Mouse (Mus musculus) forebrain, embryonic 16.5 days (tissue): Measurements from ENCODE around the gene Gm7247. TPM values are rescaled to one million over a fixed set of nuclear protein-coding genes. Genes with fewer than 3 reads are reported as not detected.
"Not testable (repeated sequence)": the region's sequence is repeated elsewhere in the genome, so short reads cannot be mapped to it uniquely, and the experiment has no call there.

Experiments
- ATAC-seq: fragments of 200-750 bp; cut with Nextera tagmentation; 2 replicates; pipeline ENCODE4 v1.8.0; 2017; ENCODE audit warnings: mild to moderate bottlenecking, moderate library complexity
- H3K27ac ChIP-seq: fragments of 300-500 bp; sonication (generic); 2 replicates; pipeline ENCODE4 v1.5.1; 2014; ENCODE audit warnings: low read length, control low read depth
- H3K27me3 ChIP-seq: fragments of 300-500 bp; sonication (generic); replicated peaks from 2 replicates; pipeline ENCODE4 v1.6.1; 2014; ENCODE audit warnings: low read length; ENCODE audit not compliant: control insufficient read depth, insufficient read depth
- H3K36me3 ChIP-seq: fragments of 300-500 bp; sonication (generic); 2 replicates; pipeline ENCODE4 v1.6.1; 2014; ENCODE audit not compliant: control insufficient read depth, insufficient read depth
- H3K4me1 ChIP-seq: fragments of 300-500 bp; sonication (generic); replicated peaks from 2 replicates; pipeline ENCODE4 v1.6.1; 2014; ENCODE audit warnings: low read length; ENCODE audit not compliant: control insufficient read depth, insufficient read depth
- H3K4me2 ChIP-seq: fragments of 300-500 bp; sonication (generic); 2 replicates; pipeline ENCODE4 v1.6.1; 2014; ENCODE audit warnings: mild to moderate bottlenecking, low read length, control low read depth
- H3K4me3 ChIP-seq: fragments of 300-500 bp; sonication (generic); replicated peaks from 2 replicates; pipeline ENCODE4 v1.5.1; 2014; ENCODE audit warnings: mild to moderate bottlenecking, low read length, control low read depth
- H3K9ac ChIP-seq: fragments of 300-500 bp; sonication (generic); replicated peaks from 2 replicates; pipeline ENCODE4 v1.6.1; 2014; ENCODE audit warnings: low read depth, low read length, control low read depth
- H3K9me3 ChIP-seq: fragments of 300-500 bp; sonication (generic); 2 replicates; pipeline ENCODE4 v1.6.1; 2016; ENCODE audit warnings: low read length; ENCODE audit not compliant: control insufficient read depth
- WGBS: fragments of 180-500 bp; shearing (Covaris S2); extraction: QIAGEN DNeasy Blood & Tissue Kit; methylation state at CpG from one replicate; pipeline ENCODE4 v1.1.7; 2014; 5-methylcytosine and 5-hydroxymethylcytosine counted together
- polyA plus RNA-seq: library from polyadenylated mRNA; unstranded; fragments of >200 nt; fragmentation: Nextera tagmentation; extraction: Ambion mirVana; gene quantifications from 2 replicates; pipeline ENCODE4 v1.2.1, GENCODE M21; 2015

Gm7247 gene
- polyA plus RNA-seq, 1 experiment from 2014 or later: not detected

DNA sequence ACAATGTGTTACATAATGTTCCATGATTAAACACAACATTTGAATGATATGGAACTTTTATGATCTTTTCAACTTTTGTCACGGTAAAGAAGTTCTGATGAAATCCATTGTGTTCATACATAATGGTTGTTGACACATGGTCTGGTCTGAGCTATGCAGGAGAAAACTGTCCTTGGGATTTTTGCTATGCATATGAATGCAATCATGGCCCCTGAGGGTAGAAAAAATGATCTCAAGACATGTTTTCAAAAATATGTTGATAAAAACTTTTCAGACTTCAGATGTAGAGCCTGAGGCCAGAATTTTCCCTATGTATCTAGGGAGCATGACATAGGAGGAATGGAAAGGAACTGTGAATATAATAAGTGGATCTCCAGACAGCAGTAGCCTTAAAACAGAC, 49.0 kb downstream of the Gm7247 start, which contains the start of gene Vmn2r88:
Vmn2r88 (plus strand) TSS at position 301 of the 400 bp plus-strand sequence.
- Histone ChIP-seq H3K27ac (no peak within 1 kb of the TSS), H3K4me3 (no peak within 1 kb of the TSS), H3K36me3 (no peaks in the 10 kb centered on the region), H3K4me2 (no peak within 1 kb of the TSS), H3K27me3 (no peaks in the 10 kb centered on the region), H3K9ac (no peak within 1 kb of the TSS), H3K9me3 (no peaks in the 10 kb centered on the region), H3K4me1 (no peaks in the 10 kb centered on the region)
- no peak for ATAC-seq
- 80% methylated on average over 1 of the region's 1 CpGs for WGBS

DNA sequence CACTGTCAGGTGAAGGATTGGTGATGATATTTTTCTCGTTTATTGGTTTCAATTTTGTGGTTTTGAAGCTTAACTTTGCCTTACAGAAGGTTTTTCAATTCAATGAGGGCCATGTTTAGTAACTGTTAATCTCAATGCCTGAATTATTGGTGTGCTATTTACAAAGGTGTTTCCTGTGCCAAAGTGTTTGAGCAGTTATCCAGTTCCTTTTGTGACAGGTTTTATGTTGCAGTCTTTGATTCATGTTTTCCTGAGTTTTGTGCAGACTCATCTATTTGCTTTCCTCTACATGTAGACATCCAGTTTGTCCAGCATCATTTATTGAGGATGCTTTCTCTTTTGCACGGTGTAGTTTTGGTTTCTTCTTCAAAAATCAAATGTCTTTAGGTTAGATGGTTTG, 62.3 kb downstream of the Gm7247 start:
- H3K9me3 ChIP-seq: no peaks in the 10 kb centered on the region
- ATAC-seq: no peak
- no peak overlapping the region for H3K4me2 ChIP-seq
- H3K27me3 ChIP-seq: no peaks in the 10 kb centered on the region
- H3K4me1 ChIP-seq: no peaks in the 10 kb centered on the region
- H3K4me3 ChIP-seq: no peak overlapping the region
- no peak overlapping the region for H3K27ac ChIP-seq
- no peak overlapping the region for H3K9ac ChIP-seq
- H3K36me3 ChIP-seq: no peaks in the 10 kb centered on the region
- 60% methylated on average over 2 of the region's 2 CpGs for WGBS

DNA sequence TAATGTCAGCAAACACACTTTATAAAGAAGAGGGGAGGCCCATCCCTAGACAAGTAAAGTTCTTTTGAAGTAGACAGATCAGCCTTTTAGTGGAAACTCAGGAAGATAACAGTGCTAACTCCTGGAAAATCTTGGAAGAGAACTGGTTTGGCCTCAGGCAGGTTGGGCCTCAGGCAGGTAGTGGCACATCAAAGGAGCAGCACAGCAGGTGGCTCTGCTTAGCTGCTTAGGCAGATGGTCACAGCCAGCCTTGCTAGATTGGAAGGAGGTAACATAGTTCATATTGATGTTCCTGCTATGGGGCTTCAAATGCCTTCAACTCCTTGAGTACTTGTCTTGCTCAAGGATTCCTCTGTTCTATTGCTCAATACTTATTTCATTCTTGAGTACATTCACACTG, 68.6 kb downstream of the Gm7247 start:
- not testable (repeated sequence) for H3K4me3 ChIP-seq, ATAC-seq, H3K9ac ChIP-seq, H3K4me1 ChIP-seq, H3K27ac ChIP-seq, H3K9me3 ChIP-seq, H3K27me3 ChIP-seq, H3K4me2 ChIP-seq, H3K36me3 ChIP-seq

DNA sequence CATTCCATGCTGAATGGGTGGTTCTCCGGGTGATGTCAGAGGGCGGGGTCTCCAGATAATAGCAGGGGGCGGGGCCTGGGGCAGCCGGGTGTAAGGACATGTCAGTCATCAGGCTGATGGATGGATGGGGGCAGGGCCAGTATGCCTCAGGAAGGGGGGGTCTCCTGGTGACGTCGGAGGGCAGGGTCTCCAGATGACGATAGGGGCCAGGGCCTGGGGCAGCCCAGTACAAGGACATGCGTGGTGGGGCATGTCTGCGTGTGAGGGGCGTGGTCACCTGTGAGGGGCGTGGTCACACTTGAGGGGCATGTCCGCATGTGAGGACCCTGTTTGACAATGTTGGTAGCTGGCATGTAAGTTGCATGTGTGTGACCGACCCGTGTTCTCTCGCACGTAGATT, 73.0 kb downstream of the Gm7247 start:
- ATAC-seq: no peak
- H3K36me3 ChIP-seq: no peaks in the 10 kb centered on the region
- WGBS: 97% methylated on average over 16 of the region's 16 CpGs

DNA sequence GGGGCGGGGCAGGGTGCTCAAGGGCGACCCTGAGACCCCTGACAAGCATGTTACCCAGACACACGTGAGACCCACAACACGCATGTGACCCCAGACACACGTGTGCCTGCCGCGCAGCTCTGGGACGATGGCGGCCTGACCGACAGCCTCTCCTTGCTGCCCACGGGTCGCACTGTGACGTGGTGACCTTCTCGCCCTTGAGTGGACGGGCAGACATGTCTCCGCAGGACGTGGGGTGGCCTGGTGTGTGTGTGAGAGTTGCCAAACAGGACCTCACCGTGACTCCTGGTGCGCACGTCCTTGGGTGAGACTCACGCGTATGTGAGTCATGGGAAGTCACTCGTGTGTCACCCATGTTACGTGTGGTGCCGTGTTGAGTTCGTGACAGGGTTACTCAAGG, 73.5 kb downstream of the Gm7247 start:
- WGBS: 97% methylated on average over 26 of the region's 26 CpGs

More for the DNA sequence above, 73.0 kb downstream of the Gm7247 start:
- H3K27ac ChIP-seq: no peak overlapping the region
- no peak overlapping the region for H3K4me3 ChIP-seq
- H3K4me2 ChIP-seq: no peak overlapping the region
- H3K9ac ChIP-seq: no peak overlapping the region
- no peaks in the 10 kb centered on the region for H3K9me3 ChIP-seq
- H3K27me3 ChIP-seq: no peaks in the 10 kb centered on the region
- H3K4me1 ChIP-seq: no peaks in the 10 kb centered on the region

DNA sequence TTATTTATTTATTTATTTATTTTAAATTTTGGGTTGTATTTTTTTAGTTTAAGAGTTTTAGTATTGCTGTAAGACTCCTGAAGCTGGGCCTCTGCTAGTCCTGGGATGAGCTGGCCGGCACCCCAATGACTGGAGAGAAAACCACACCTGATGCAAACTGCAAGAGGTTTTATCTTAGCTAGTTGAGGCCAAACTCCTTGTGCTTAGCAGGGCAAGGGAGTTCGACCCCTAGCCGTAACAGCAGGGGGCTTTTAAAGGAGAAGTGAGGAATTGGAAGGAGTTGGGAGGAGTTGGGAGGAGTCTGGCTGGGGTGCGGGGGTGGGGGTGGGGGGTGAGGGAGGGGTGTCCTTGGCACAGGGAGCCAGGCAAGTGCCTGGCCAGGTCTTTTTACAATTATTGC, 77.4 kb downstream of the Gm7247 start:
- WGBS: 73% methylated on average over 4 of the region's 4 CpGs
- H3K36me3 ChIP-seq: no peaks in the 10 kb centered on the region
- H3K9ac ChIP-seq: no peak overlapping the region
- H3K4me2 ChIP-seq: no peak overlapping the region
- H3K9me3 ChIP-seq: no peaks in the 10 kb centered on the region
- H3K4me3 ChIP-seq: no peak overlapping the region
- H3K4me1 ChIP-seq: no peaks in the 10 kb centered on the region
- no peak overlapping the region for H3K27ac ChIP-seq
- H3K27me3 ChIP-seq: no peaks in the 10 kb centered on the region
- no peak for ATAC-seq

More for the DNA sequence above, 73.5 kb downstream of the Gm7247 start:
- H3K9ac ChIP-seq: no peak overlapping the region
- H3K27me3 ChIP-seq: no peaks in the 10 kb centered on the region
- no peak overlapping the region for H3K4me3 ChIP-seq
- no peaks in the 10 kb centered on the region for H3K36me3 ChIP-seq
- no peaks in the 10 kb centered on the region for H3K4me1 ChIP-seq
- no peak overlapping the region for H3K27ac ChIP-seq
- H3K4me2 ChIP-seq: no peak overlapping the region
- no peak for ATAC-seq
- no peaks in the 10 kb centered on the region for H3K9me3 ChIP-seq

DNA sequence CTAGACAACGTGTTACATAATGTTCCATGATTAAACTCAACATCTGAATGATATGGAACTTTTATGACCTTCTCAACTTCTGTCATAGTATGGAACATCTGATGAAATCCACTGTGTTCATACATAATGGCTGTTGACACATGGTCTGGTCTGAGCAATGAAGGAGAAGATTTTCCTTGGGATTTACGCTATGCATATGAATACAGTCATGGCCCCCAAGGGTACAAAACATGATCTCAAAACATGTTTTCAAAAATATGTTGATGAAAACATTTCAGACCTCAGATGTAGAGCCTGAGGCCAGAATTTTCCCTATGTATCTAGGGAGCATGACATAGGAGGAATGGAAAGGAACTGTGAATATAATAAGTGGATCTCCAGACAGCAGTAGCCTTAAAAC, 90.0 kb downstream of the Gm7247 start, which contains the start of gene Vmn2r89:
Vmn2r89 (plus strand) TSS at position 301 of the 400 bp plus-strand sequence.
- not testable (repeated sequence) for H3K9me3 ChIP-seq, ATAC-seq, H3K36me3 ChIP-seq, H3K27ac ChIP-seq, H3K27me3 ChIP-seq, H3K4me1 ChIP-seq, H3K9ac ChIP-seq, H3K4me2 ChIP-seq, H3K4me3 ChIP-seq
- WGBS: 80% methylated on average over 2 of the region's 2 CpGs

DNA sequence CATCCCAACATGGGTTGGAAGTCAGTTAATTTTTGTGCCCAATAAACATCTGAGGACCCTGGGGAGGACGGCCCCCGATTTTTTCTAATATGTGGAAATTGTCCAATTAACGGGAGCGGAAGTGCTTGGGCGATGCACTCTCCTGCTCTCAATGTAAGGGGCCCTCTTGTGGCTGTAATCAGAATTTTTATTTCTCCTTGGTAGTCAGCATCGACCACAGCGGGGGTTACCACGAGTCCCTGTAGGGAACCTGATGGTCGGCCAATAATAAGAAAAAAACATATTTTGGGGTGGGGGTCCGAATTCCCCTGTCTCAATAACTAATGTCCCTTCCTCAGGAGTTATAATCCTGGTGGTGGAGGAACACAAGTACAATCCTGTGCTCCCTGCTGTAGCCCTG, 118.7 kb downstream of the Gm7247 start:
- H3K27me3 ChIP-seq, H3K4me1 ChIP-seq, H3K9ac ChIP-seq, H3K9me3 ChIP-seq, H3K27ac ChIP-seq, H3K4me3 ChIP-seq, H3K36me3 ChIP-seq, H3K4me2 ChIP-seq, ATAC-seq: not testable (repeated sequence)
- WGBS: 93% methylated on average over 10 of the region's 10 CpGs

DNA sequence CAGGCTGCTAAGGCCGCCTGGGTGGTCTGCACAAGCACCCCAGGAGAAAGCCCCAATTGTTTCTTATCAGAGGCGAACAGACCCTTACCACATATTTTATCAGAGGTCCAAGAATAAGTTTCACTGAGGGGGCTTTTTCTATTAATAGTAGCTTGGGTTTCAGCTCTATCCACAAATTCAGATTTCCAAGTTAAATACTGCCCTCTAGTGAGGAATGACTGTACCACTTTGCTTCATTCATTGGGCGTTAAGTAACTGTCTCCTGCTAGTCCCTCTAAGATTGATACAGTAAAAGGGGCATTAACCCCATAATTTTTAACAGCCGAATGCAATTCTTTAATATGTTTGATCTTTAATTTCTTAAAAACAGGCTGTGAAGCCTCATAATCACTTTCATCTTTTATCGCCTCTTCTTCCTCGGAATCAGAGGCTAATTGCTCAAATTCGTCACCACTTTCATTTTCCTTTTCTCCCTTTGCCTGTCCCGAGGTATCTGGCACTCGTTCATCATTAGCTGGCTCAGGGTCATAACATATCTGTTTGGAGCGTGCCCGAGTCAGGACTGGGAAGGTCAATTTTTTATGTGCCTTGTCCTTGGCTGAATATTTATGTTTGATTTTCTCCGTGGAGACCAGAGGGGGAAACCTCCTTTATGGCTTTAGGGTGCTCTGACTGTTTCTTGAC, 119.9 kb downstream of the Gm7247 start:
- H3K4me3 ChIP-seq, ATAC-seq: not testable (repeated sequence)
- 93% methylated on average over 12 of the region's 12 CpGs for WGBS

More for the DNA sequence above, 119.9 kb downstream of the Gm7247 start:
- H3K9ac ChIP-seq, H3K27ac ChIP-seq, H3K9me3 ChIP-seq, H3K4me1 ChIP-seq, H3K4me2 ChIP-seq, H3K36me3 ChIP-seq, H3K27me3 ChIP-seq: not testable (repeated sequence)
